Mouse (Mus musculus) B cell, adult 67 days (primary cell): Measurements from ENCODE around the gene Gm8126. TPM values are rescaled to one million over a fixed set of nuclear protein-coding genes. Genes with fewer than 3 reads are reported as not detected.

Experiments
- total RNA-seq, 2 experiments: library from RNA; stranded (reverse); gene quantifications; 4 replicates each; pipeline ENCODE4 v1.2.4; 2023

The Gm8126 gene
- total RNA-seq: not detected

GRCm38 (mm10) chr14:43258349-43258748 lies at the start of gene Gm8126:
Gm8126 (plus strand) TSS chr14:43258649.

GRCm38 (mm10) chr14:43235204-43235603 lies 23.2 kb upstream of the Gm8126 start, which contains the start of gene Gm8122:
Gm8122 (minus strand) TSS chr14:43235304.

GRCm38 (mm10) chr14:43274986-43275511 lies 16.6 kb downstream of the Gm8126 start, which contains the start of gene Gm9732:
Gm9732 (plus strand) TSS chr14:43275036.

GRCm38 (mm10) chr14:43293503-43293902 lies 35.1 kb downstream of the Gm8126 start, which contains the start of gene Gm8127:
Gm8127 (minus strand) TSS chr14:43293832.

Other genes with a start within 250 kb of the Gm8126 start
- not detected for gene Gm10376, start 243.0 kb upstream of the Gm8126 start, total RNA-seq
- gene Gm8094, start 182.0 kb upstream of the Gm8126 start, total RNA-seq: not detected
- not detected for gene Gm8104, start 158.0 kb upstream of the Gm8126 start, total RNA-seq
- gene Gm7233, start 78.8 kb upstream of the Gm8126 start, total RNA-seq: not detected
- not detected for gene Gm8122, start 23.3 kb upstream of the Gm8126 start, total RNA-seq
- not detected for gene Gm9732, start 16.4 kb downstream of the Gm8126 start, total RNA-seq
- gene Gm8127, start 35.2 kb downstream of the Gm8126 start, total RNA-seq: not detected
- not detected for gene 1700001F09Rik, start 89.2 kb downstream of the Gm8126 start, total RNA-seq
- not detected for gene Gm8138, start 157.7 kb downstream of the Gm8126 start, total RNA-seq